Mouse (Mus musculus) forebrain, postnatal 0 days (tissue): ENCODE measurements around the gene Ctc1. TPM values are rescaled to one million over a fixed set of nuclear protein-coding genes. Genes with fewer than 3 reads are reported as not detected.

Experiments used
- ATAC-seq: fragments of 200-750 bp; cut with Nextera tagmentation; 2 replicates; pipeline ENCODE4 v1.8.0; 2017; ENCODE audit warnings: mild to moderate bottlenecking, moderate library complexity
- DNase-seq: peaks from one replicate; pipeline ENCODE4 v3.0.0-alpha.2; 2015
- H3K27ac ChIP-seq: fragments of 300-500 bp; sonication (generic); 2 replicates; pipeline ENCODE4 v1.5.1; 2014; ENCODE audit warnings: low read depth, mild to moderate bottlenecking, antibody characterized with exemption, low read length, moderate library complexity, mixed read lengths
- H3K27me3 ChIP-seq: fragments of 300-500 bp; sonication (generic); 2 replicates; pipeline ENCODE4 v1.6.1; 2014; ENCODE audit warnings: mild to moderate bottlenecking, low read length, mixed read lengths; ENCODE audit not compliant: insufficient read depth
- H3K36me3 ChIP-seq: fragments of 300-500 bp; sonication (generic); 2 replicates; pipeline ENCODE4 v1.6.1; 2014; ENCODE audit warnings: mild to moderate bottlenecking, moderate library complexity; ENCODE audit not compliant: insufficient read depth
- H3K4me1 ChIP-seq: fragments of 300-500 bp; sonication (generic); 2 replicates; pipeline ENCODE4 v1.6.1; 2014; ENCODE audit warnings: antibody characterized with exemption; ENCODE audit not compliant: insufficient read depth
- H3K4me2 ChIP-seq: fragments of 300-500 bp; sonication (generic); 2 replicates; pipeline ENCODE4 v1.6.1; 2014; ENCODE audit warnings: low read depth, mild to moderate bottlenecking, moderate library complexity
- H3K4me3 ChIP-seq: fragments of 300-500 bp; sonication (generic); 2 replicates; pipeline ENCODE4 v1.5.1; 2014; ENCODE audit warnings: low read depth, low read length, mixed read lengths
- H3K9ac ChIP-seq: fragments of 300-500 bp; sonication (generic); 2 replicates; pipeline ENCODE4 v1.6.1; 2014; ENCODE audit warnings: mild to moderate bottlenecking
- H3K9me3 ChIP-seq: fragments of 300-500 bp; sonication (generic); 2 replicates; pipeline ENCODE4 v1.6.1; 2016; ENCODE audit warnings: low read length
- CTCF ChIP-seq: sonication (generic); IDR thresholded peaks from 2 replicates; pipeline ENCODE4 v1.5.1; 2016; ENCODE audit warnings: antibody characterized with exemption, control low read depth, low read depth
- WGBS: fragments of 180-500 bp; shearing (Covaris S2); extraction: QIAGEN DNeasy Blood & Tissue Kit; methylation state at CpG from one replicate; pipeline ENCODE4 v1.1.7; 2014; 5-methylcytosine and 5-hydroxymethylcytosine counted together
- polyA plus RNA-seq: library from polyadenylated mRNA; unstranded; fragments of >200 nt; fragmentation: Nextera tagmentation; extraction: Ambion mirVana; gene quantifications from 2 replicates; pipeline ENCODE4 v1.2.1, GENCODE M21; 2015
- total RNA-seq: library from RNA; depleted of rRNA; stranded (reverse); fragments of >200 nt; gene quantifications from 2 replicates; pipeline ENCODE4 v1.2.3, GENCODE M21; 2014

Ctc1 gene
- total and polyA plus RNA-seq, 2 experiments from 2014 or later = 47.1 to 63.6 TPM

GRCm38 (mm10) chr11:69070093-69070492 lies 54.4 kb downstream of the Ctc1 start:
- peak overlapping the region; percentile 75 for H3K4me2 ChIP-seq
- H3K27ac ChIP-seq = peak overlapping the region; percentile 89
- 0% methylated on average over 13 of the region's 13 CpGs for WGBS
- peaks cover 12% of the 10 kb centered on the region for H3K4me1 ChIP-seq
- no peaks in the 10 kb centered on the region for H3K36me3 ChIP-seq
- no peaks in the 10 kb centered on the region for H3K27me3 ChIP-seq
- peak overlapping the region; percentile 53 for H3K4me3 ChIP-seq
- ATAC-seq (no peak), DNase-seq (no peak)
- no peaks in the 10 kb centered on the region for H3K9me3 ChIP-seq
- peak overlapping the region; percentile 69 for H3K9ac ChIP-seq
- TF ChIP-seq CTCF = no peak

- peaks cover 12% of the 10 kb centered on the region for H3K4me1 ChIP-seq
- 0 out of 2 replicates have a peak, but pooled peaks have one; percentile 35 for TF ChIP-seq CTCF
- H3K4me2 ChIP-seq = peak within 1 kb of the TSS; percentile 75
- ATAC-seq = peak; percentile 89
- no peaks in the 10 kb centered on the region for H3K9me3 ChIP-seq
- peak within 1 kb of the TSS; percentile 53 for H3K4me3 ChIP-seq
- WGBS = under 1% methylated on average over 47 of the region's 47 CpGs
- peak; percentile 96 for DNase-seq
- peak within 1 kb of the TSS; percentile 69 for H3K9ac ChIP-seq
- H3K27me3 ChIP-seq = no peaks in the 10 kb centered on the region
- H3K36me3 ChIP-seq = no peaks in the 10 kb centered on the region
- peak within 1 kb of the TSS; percentile 89 for H3K27ac ChIP-seq
These were observed 55.0 kb downstream of the Ctc1 start, which contains the start of gene Tmem107 for GRCm38 (mm10) chr11:69070590-69071222. Tmem107 (plus strand) TSS chr11:69070806.

- Histone ChIP-seq H3K9ac (peak overlapping the region; percentile 69), H3K36me3 (no peaks in the 10 kb centered on the region), H3K4me3 (peak overlapping the region; percentile 53), H3K27ac (peak overlapping the region; percentile 89), H3K4me1 (peaks cover 12% of the 10 kb centered on the region), H3K9me3 (no peaks in the 10 kb centered on the region), H3K27me3 (no peaks in the 10 kb centered on the region), H3K4me2 (peak overlapping the region; percentile 75)
- ATAC-seq = no peak
- WGBS = 15% methylated on average over 9 of the region's 9 CpGs
- DNase-seq = no peak
- no peak for TF ChIP-seq CTCF
These were observed 55.6 kb downstream of the Ctc1 start for GRCm38 (mm10) chr11:69071262-69071661.

- peaks cover 12% of the 10 kb centered on the region for H3K4me1 ChIP-seq
- H3K4me2 ChIP-seq = peak overlapping the region; percentile 59
- ATAC-seq (no peak), DNase-seq (no peak)
- TF ChIP-seq CTCF = no peak
- H3K27me3 ChIP-seq = no peaks in the 10 kb centered on the region
- no peaks in the 10 kb centered on the region for H3K36me3 ChIP-seq
- peak overlapping the region; percentile 37 for H3K4me3 ChIP-seq
- H3K9me3 ChIP-seq = no peaks in the 10 kb centered on the region
- peak overlapping the region; percentile 99 for H3K27ac ChIP-seq
- H3K9ac ChIP-seq = peak overlapping the region; percentile 81
- WGBS = 84% methylated on average over 11 of the region's 11 CpGs
These were observed 56.5 kb downstream of the Ctc1 start for GRCm38 (mm10) chr11:69072234-69072633.

- Histone ChIP-seq H3K4me1 (peaks cover 12% of the 10 kb centered on the region), H3K27me3 (no peaks in the 10 kb centered on the region), H3K9ac (peak overlapping the region; percentile 81), H3K9me3 (no peaks in the 10 kb centered on the region), H3K36me3 (no peaks in the 10 kb centered on the region), H3K27ac (peak overlapping the region; percentile 99), H3K4me3 (peak overlapping the region; percentile 37), H3K4me2 (peak overlapping the region; percentile 59)
- 1% methylated on average over 9 of the region's 9 CpGs for WGBS
- no peak for TF ChIP-seq CTCF
- ATAC-seq (no peak), DNase-seq (no peak)
These were observed 57.0 kb downstream of the Ctc1 start for GRCm38 (mm10) chr11:69072666-69073064.

GRCm38 (mm10) chr11:69073065-69073888 lies 57.6 kb downstream of the Ctc1 start:
- Histone ChIP-seq H3K27me3 (no peaks in the 10 kb centered on the region), H3K9ac (peak overlapping the region; percentile 81), H3K4me2 (peak overlapping the region; percentile 59), H3K27ac (peak overlapping the region; percentile 99), H3K4me3 (peak overlapping the region; percentile 37), H3K9me3 (no peaks in the 10 kb centered on the region), H3K4me1 (peaks cover 12% of the 10 kb centered on the region), H3K36me3 (no peaks in the 10 kb centered on the region)
- WGBS = 0% methylated on average over 14 of the region's 14 CpGs
- peak; percentile 46; the same call in 1 of the 2 replicates for TF ChIP-seq CTCF
- DNase-seq (peak; percentile 97), ATAC-seq (peak; percentile 82)
